Mouse (Mus musculus): ENCODE measurements around the gene Vmn2r120.
"Not testable (repeated sequence)": the region's sequence is repeated elsewhere in the genome, so short reads cannot be mapped to it uniquely, and the experiment has no call there.

Vmn2r120 gene

GRCm38 (mm10) chr17:57545405-57545804, at the start of gene Vmn2r120:
Vmn2r120 (minus strand) TSS chr17:57545505.
- no peak for DNase-seq (ENCODE audit: low spot score)

DNA sequence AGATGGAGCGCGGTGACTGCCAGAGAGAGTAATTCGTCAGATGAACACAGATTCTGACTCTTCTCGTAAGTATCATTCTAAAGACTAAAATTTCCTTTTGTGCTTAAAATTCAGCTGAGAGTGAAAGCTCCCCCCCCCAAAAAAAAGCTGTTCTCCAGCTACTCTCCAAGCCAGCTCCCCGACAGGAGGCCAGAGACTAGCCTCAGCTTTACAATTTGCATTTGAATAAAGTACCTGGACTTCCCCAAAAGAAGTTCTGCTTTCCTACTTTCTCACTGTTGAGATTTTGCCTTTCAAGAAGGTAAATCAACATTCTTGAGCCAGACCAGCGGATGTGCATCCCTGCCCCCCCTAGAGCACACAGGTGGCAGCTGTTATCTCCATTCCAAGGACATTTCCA, 42.0 kb upstream of the Vmn2r120 start:
- DNase-seq (ENCODE audit: low spot score), result not testable (repeated sequence)

GRCm38 (mm10) chr17:57574075-57574705, 28.9 kb upstream of the Vmn2r120 start:
- DNase-seq (ENCODE audit: low spot score), result no peak

Measured in adipocyte (in vitro differentiated cells).